Mouse (Mus musculus) cerebellum, adult 2 months (tissue): ENCODE results near the gene Wnt4. TPM values are rescaled to one million over a fixed set of nuclear protein-coding genes. Genes with fewer than 3 reads are reported as not detected.

Experiments used
- DNase-seq, 2 experiments: peaks; one replicate each; pipeline ENCODE4 v3.0.0; 2021
- H3K27ac ChIP-seq: fragments of 200-500 bp; 2 replicates; pipeline ENCODE4 v1.5.1; 2012; ENCODE audit warnings: low read length, control low read depth, inconsistent platforms; ENCODE audit not compliant: insufficient read depth
- H3K27me3 ChIP-seq: fragments of 200-500 bp; 2 replicates; pipeline ENCODE4 v1.6.1; 2012; ENCODE audit warnings: inconsistent platforms, mild to moderate bottlenecking, low read length, moderate library complexity; ENCODE audit not compliant: control insufficient read depth, insufficient read depth
- H3K4me1 ChIP-seq: fragments of 200-500 bp; 2 replicates; pipeline ENCODE4 v1.6.1; 2011; ENCODE audit warnings: low read length; ENCODE audit not compliant: control insufficient read depth, insufficient read depth
- H3K4me3 ChIP-seq: fragments of 200-500 bp; replicated peaks from 2 replicates; pipeline ENCODE3; 2011; ENCODE audit warnings: mild to moderate bottlenecking, low read depth, low read length, control low read depth; ENCODE audit not compliant: insufficient read depth
- CTCF ChIP-seq: fragments of 200-500 bp; IDR thresholded peaks from 2 replicates; pipeline ENCODE4 v1.5.1; 2011; ENCODE audit warnings: low read depth, mild to moderate bottlenecking, control low read depth, low read length, moderate library complexity, borderline replicate concordance; ENCODE audit not compliant: insufficient read depth
- POLR2A ChIP-seq: fragments of 200-500 bp; IDR thresholded peaks from 2 replicates; pipeline ENCODE4 v1.6.1; 2011; ENCODE audit warnings: low read length, control low read depth, borderline replicate concordance; ENCODE audit not compliant: insufficient read depth
- WGBS: fragments of 180-500 bp; shearing (Covaris S2); methylation state at CpG from one replicate; pipeline ENCODE4 v1.1.7; 2018; 5-methylcytosine and 5-hydroxymethylcytosine counted together
- polyA plus RNA-seq: library from polyadenylated mRNA; depleted of rRNA; stranded (reverse); fragments of >200 nt; gene quantifications from 2 replicates; pipeline ENCODE4 v1.2.3, GENCODE M21; 2012

Wnt4 gene
- polyA plus RNA-seq, 1 experiment: 1.7 TPM

DNA sequence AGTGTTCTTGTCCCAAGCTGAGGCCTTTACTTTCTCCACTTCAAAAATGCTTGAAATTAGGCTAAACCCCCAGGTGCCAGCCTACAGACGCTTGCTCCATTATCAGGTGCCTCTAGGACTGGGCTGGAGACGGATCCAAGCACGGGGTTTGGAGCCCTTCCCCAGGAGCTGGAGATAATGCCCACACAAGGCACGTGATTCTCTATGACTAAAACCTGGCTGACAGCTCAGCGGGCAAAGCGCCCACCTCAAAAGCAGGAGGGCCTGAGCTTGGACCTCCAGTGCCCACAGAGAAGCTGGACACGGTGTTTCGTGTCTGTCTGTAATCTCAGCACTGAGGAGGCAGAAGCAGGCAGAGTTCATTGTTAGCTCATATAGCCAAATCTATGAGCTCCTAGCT, 5.4 kb upstream of the Wnt4 start:
- DNase-seq: no peak
- Histone ChIP-seq H3K27ac (no peak overlapping the region), H3K4me3 (no peak overlapping the region), H3K27me3 (peaks cover 2% of the 10 kb centered on the region; the same call in 1 of the 2 replicates), H3K4me1 (no peaks in the 10 kb centered on the region)
- 44% methylated on average over 8 of the region's 8 CpGs for WGBS
- TF ChIP-seq CTCF: no peak
- TF ChIP-seq POLR2A: no peak

GRCm38 (mm10) chr4:137274304-137274703, 3.0 kb upstream of the Wnt4 start:
- H3K4me1 ChIP-seq: no peaks in the 10 kb centered on the region
- H3K27me3 ChIP-seq: peaks cover 8% of the 10 kb centered on the region; the same call in 1 of the 2 replicates
- WGBS: 65% methylated on average over 6 of the region's 6 CpGs
- TF ChIP-seq POLR2A (no peak), CTCF (no peak)
- no peak overlapping the region for H3K4me3 ChIP-seq
- H3K27ac ChIP-seq: no peak overlapping the region
- no peak for DNase-seq

- Histone ChIP-seq H3K4me1 (no peaks in the 10 kb centered on the region), H3K4me3 (no peak overlapping the region), H3K27ac (no peak overlapping the region), H3K27me3 (peaks cover 8% of the 10 kb centered on the region; the same call in 1 of the 2 replicates)
- 7% methylated on average over 45 of the region's 46 CpGs for WGBS
- no peak for TF ChIP-seq CTCF
- TF ChIP-seq POLR2A: no peak
- DNase-seq: no peak
Observed at GRCm38 (mm10) chr4:137276443-137277165, 685 bp upstream of the Wnt4 start.

- WGBS: 2% methylated on average over 70 of the region's 71 CpGs
- TF ChIP-seq POLR2A (no peak), CTCF (no peak)
- no peaks in the 10 kb centered on the region for H3K4me1 ChIP-seq
- H3K4me3 ChIP-seq: no peak overlapping the region
- H3K27me3 ChIP-seq: peaks cover 8% of the 10 kb centered on the region; the same call in 1 of the 2 replicates
- DNase-seq: no peak
- H3K27ac ChIP-seq: no peak overlapping the region
Observed at GRCm38 (mm10) chr4:137277600-137278143, 383 bp downstream of the Wnt4 start.

GRCm38 (mm10) chr4:137278144-137279040, 1.1 kb downstream of the Wnt4 start:
- no peak overlapping the region for H3K27ac ChIP-seq
- H3K4me3 ChIP-seq: no peak overlapping the region
- no peak for DNase-seq
- peaks cover 8% of the 10 kb centered on the region; the same call in 1 of the 2 replicates for H3K27me3 ChIP-seq
- H3K4me1 ChIP-seq: no peaks in the 10 kb centered on the region
- 24% methylated on average over 22 of the region's 22 CpGs for WGBS
- TF ChIP-seq POLR2A (no peak), CTCF (no peak)

DNA sequence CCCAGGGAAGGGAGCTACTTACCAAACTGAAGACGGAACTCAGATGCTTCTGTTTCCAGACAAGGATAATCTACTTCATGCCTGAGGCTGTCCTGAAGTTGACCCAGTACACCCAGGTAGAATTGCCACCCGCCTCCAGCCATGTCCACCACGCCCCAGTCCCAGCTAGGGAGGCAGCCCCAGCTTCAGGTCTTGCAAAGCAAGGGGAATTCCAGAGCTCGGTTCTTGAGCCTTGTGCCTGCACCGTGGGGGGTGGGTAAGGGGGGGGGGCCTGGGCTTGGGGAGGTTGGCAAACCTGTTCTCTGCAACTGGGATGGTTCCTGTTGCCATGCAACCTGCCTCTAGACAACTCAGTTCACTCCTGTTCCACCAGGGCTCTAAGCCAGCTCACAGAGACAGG, 2.1 kb downstream of the Wnt4 start:
- WGBS: 63% methylated on average over 5 of the region's 5 CpGs
- Histone ChIP-seq H3K4me3 (no peak overlapping the region), H3K27me3 (peaks cover 8% of the 10 kb centered on the region; the same call in 1 of the 2 replicates), H3K4me1 (no peaks in the 10 kb centered on the region), H3K27ac (no peak overlapping the region)
- no peak for DNase-seq
- TF ChIP-seq POLR2A (no peak), CTCF (no peak)

- Histone ChIP-seq H3K4me3 (no peak overlapping the region), H3K4me1 (peaks cover 6% of the 10 kb centered on the region; the same call in 1 of the 2 replicates), H3K27ac (no peak overlapping the region), H3K27me3 (peaks cover 8% of the 10 kb centered on the region; the same call in 1 of the 2 replicates)
- TF ChIP-seq CTCF (no peak), POLR2A (no peak)
- WGBS: 84% methylated on average over 3 of the region's 3 CpGs
- no peak for DNase-seq
Observed at GRCm38 (mm10) chr4:137281273-137281672, 4.0 kb downstream of the Wnt4 start.

- Histone ChIP-seq H3K27ac (no peak overlapping the region), H3K4me3 (no peak overlapping the region), H3K27me3 (peaks cover 3% of the 10 kb centered on the region; the same call in 1 of the 2 replicates), H3K4me1 (peaks cover 13% of the 10 kb centered on the region)
- TF ChIP-seq POLR2A (no peak), CTCF (no peak)
- WGBS: 97% methylated on average over 5 of the region's 5 CpGs
- DNase-seq: no peak
Observed at GRCm38 (mm10) chr4:137282122-137282521, 4.8 kb downstream of the Wnt4 start.
